Mouse (Mus musculus) brain, embryonic 18.5 days (tissue): ENCODE results near the gene Rnase4.
"Not testable (repeated sequence)": the region's sequence is repeated elsewhere in the genome, so short reads cannot be mapped to it uniquely, and the experiment has no call there.

ENCODE experiments used
- DNase-seq: peaks from one replicate; pipeline ENCODE4 v3.0.0-alpha.2; 2012; ENCODE audit warnings: low read depth, low spot score

The Rnase4 gene

GRCm38 (mm10) chr14:51088166-51088969 is 2.5 kb upstream of the Rnase4 start:
- DNase-seq, result peak; percentile 52

- DNase-seq, result peak; percentile 92
Measured at GRCm38 (mm10) chr14:51088970-51089673, 1.8 kb upstream of the Rnase4 start.

- no peak for DNase-seq
Measured at GRCm38 (mm10) chr14:51089674-51090076, 1.2 kb upstream of the Rnase4 start.

GRCm38 (mm10) chr14:51090077-51090781 is 648 bp upstream of the Rnase4 start:
- DNase-seq, result peak; percentile 65

GRCm38 (mm10) chr14:51092073-51092620 is 1.3 kb downstream of the Rnase4 start:
- no peak for DNase-seq

GRCm38 (mm10) chr14:51093496-51093895 is 2.6 kb downstream of the Rnase4 start:
- DNase-seq, result no peak

GRCm38 (mm10) chr14:51094096-51094875 is 3.4 kb downstream of the Rnase4 start:
- no peak for DNase-seq

- DNase-seq, result no peak
Measured at GRCm38 (mm10) chr14:51094921-51095320, 4.0 kb downstream of the Rnase4 start.

GRCm38 (mm10) chr14:51095736-51096524 is 5.1 kb downstream of the Rnase4 start:
- no peak for DNase-seq

GRCm38 (mm10) chr14:51098300-51098699 is 7.4 kb downstream of the Rnase4 start:
- not testable (repeated sequence) for DNase-seq

GRCm38 (mm10) chr14:51098921-51099320 is 8.0 kb downstream of the Rnase4 start:
- DNase-seq, result no peak

- no peak for DNase-seq
Measured at GRCm38 (mm10) chr14:51101284-51101683, 10.4 kb downstream of the Rnase4 start.

GRCm38 (mm10) chr14:51103217-51103616 is 12.3 kb downstream of the Rnase4 start:
- no peak for DNase-seq

- no peak for DNase-seq
Measured at GRCm38 (mm10) chr14:51104366-51104765, 13.5 kb downstream of the Rnase4 start.

GRCm38 (mm10) chr14:51106449-51106967 is 15.6 kb downstream of the Rnase4 start:
- DNase-seq, result no peak

- no peak for DNase-seq
Measured at GRCm38 (mm10) chr14:51111966-51112365, 21.1 kb downstream of the Rnase4 start.

- no peak for DNase-seq
Measured at GRCm38 (mm10) chr14:51113476-51113875, 22.6 kb downstream of the Rnase4 start.

- DNase-seq, result no peak
Measured at GRCm38 (mm10) chr14:51113916-51114560, 23.2 kb downstream of the Rnase4 start, which contains the start of gene Eddm3b. Gene Eddm3b (plus strand): TSS chr14:51114426.

GRCm38 (mm10) chr14:51125684-51126083 is 34.8 kb downstream of the Rnase4 start:
- no peak for DNase-seq
